Mouse (Mus musculus) embryonic facial prominence, embryonic 11.5 days (tissue): ENCODE results near the gene Gm20605. TPM values are rescaled to one million over a fixed set of nuclear protein-coding genes. Genes with fewer than 3 reads are reported as not detected.

ENCODE experiments used
- ATAC-seq: fragments of 200-750 bp; cut with Nextera tagmentation; replicated peaks from 2 replicates; pipeline ENCODE4 v1.8.0; 2017; ENCODE audit warnings: low read depth; ENCODE audit not compliant: insufficient number of reproducible peaks, low FRiP score, low TSS enrichment
- DNase-seq: peaks from one replicate; pipeline ENCODE4 v3.0.0-alpha.2; 2015; ENCODE audit warnings: low spot score
- H3K27ac ChIP-seq: fragments of 300-500 bp; sonication (generic); replicated peaks from 2 replicates; pipeline ENCODE4 v1.5.1; 2014; ENCODE audit warnings: mild to moderate bottlenecking, low read depth, low read length, control low read depth
- H3K27me3 ChIP-seq: fragments of 300-500 bp; sonication (generic); 2 replicates; pipeline ENCODE4 v1.6.1; 2014; ENCODE audit warnings: mild to moderate bottlenecking, low read length, moderate library complexity, mixed read lengths; ENCODE audit not compliant: control insufficient read depth, insufficient read depth
- H3K36me3 ChIP-seq: fragments of 300-500 bp; sonication (generic); replicated peaks from 2 replicates; pipeline ENCODE4 v1.6.1; 2014; ENCODE audit warnings: low read depth, mild to moderate bottlenecking, low read length, moderate library complexity, mixed read lengths; ENCODE audit not compliant: control insufficient read depth, insufficient read depth
- H3K4me1 ChIP-seq: fragments of 300-500 bp; sonication (generic); 2 replicates; pipeline ENCODE4 v1.6.1; 2014; ENCODE audit warnings: low read length, mixed read lengths; ENCODE audit not compliant: control insufficient read depth, insufficient read depth
- H3K4me2 ChIP-seq: fragments of 300-500 bp; sonication (generic); 2 replicates; pipeline ENCODE4 v1.6.1; 2014; ENCODE audit warnings: low read depth, mild to moderate bottlenecking, control low read depth, low read length, moderate library complexity
- H3K4me3 ChIP-seq: fragments of 300-500 bp; sonication (generic); 2 replicates; pipeline ENCODE4 v1.5.1; 2014; ENCODE audit warnings: low read depth, low read length, control low read depth
- H3K9ac ChIP-seq: fragments of 300-500 bp; sonication (generic); replicated peaks from 2 replicates; pipeline ENCODE4 v1.6.1; 2014; ENCODE audit warnings: mild to moderate bottlenecking, control low read depth, low read length
- H3K9me3 ChIP-seq: fragments of 300-500 bp; sonication (generic); replicated peaks from 2 replicates; pipeline ENCODE4 v1.6.1; 2016; ENCODE audit warnings: mild to moderate bottlenecking, low read length, inconsistent platforms, mixed read lengths; ENCODE audit not compliant: control insufficient read depth
- WGBS: fragments of 180-500 bp; shearing (Covaris S2); extraction: QIAGEN DNeasy Blood & Tissue Kit; methylation state at CpG from one replicate; pipeline ENCODE4 v1.1.7; 2014; 5-methylcytosine and 5-hydroxymethylcytosine counted together
- polyA plus RNA-seq: library from polyadenylated mRNA; unstranded; fragments of >200 nt; fragmentation: Nextera tagmentation; extraction: Ambion mirVana; gene quantifications from 2 replicates; pipeline ENCODE4 v1.2.1, GENCODE M21; 2014

Gene Gm20605
- polyA plus RNA-seq, 1 experiment from 2014 or later, result 3.7 TPM

GRCm38 (mm10) chr5:137631171-137631570 is 2.2 kb downstream of the Gm20605 start:
- DNase-seq, result no peak
- 57% methylated on average over 9 of the region's 9 CpGs for WGBS

GRCm38 (mm10) chr5:137631591-137631990 is 2.6 kb downstream of the Gm20605 start:
- peaks cover 13% of the 10 kb centered on the region for H3K4me1 ChIP-seq
- 62% methylated on average over 4 of the region's 4 CpGs for WGBS
- DNase-seq, result no peak
- H3K27ac ChIP-seq, result 0 out of 2 replicates have a peak overlapping the region, but pooled peaks have one; percentile 16
- H3K9ac ChIP-seq, result no peak overlapping the region
- H3K27me3 ChIP-seq, result no peaks in the 10 kb centered on the region
- no peak for ATAC-seq
- no peak overlapping the region for H3K4me3 ChIP-seq
- H3K4me2 ChIP-seq, result no peak overlapping the region
- H3K36me3 ChIP-seq, result peaks cover 4% of the 10 kb centered on the region
- H3K9me3 ChIP-seq, result no peaks in the 10 kb centered on the region

More at GRCm38 (mm10) chr5:137631171-137631570, 2.2 kb downstream of the Gm20605 start:
- Histone ChIP-seq H3K27ac (peak overlapping the region; percentile 56; the same call in 1 of the 2 replicates), H3K4me2 (peak overlapping the region; percentile 86), H3K36me3 (0 out of 2 replicates have a peak, but pooled peaks cover 2% of the 10 kb centered on the region), H3K27me3 (no peaks in the 10 kb centered on the region), H3K4me1 (peaks cover 13% of the 10 kb centered on the region), H3K4me3 (peak overlapping the region; percentile 93; the same call in 1 of the 2 replicates), H3K9me3 (no peaks in the 10 kb centered on the region), H3K9ac (no peak overlapping the region)
- no peak for ATAC-seq

- Histone ChIP-seq H3K9ac (no peak overlapping the region), H3K36me3 (peaks cover 11% of the 10 kb centered on the region), H3K27ac (no peak overlapping the region; the same call in 1 of the 2 replicates), H3K4me2 (no peak overlapping the region), H3K9me3 (no peaks in the 10 kb centered on the region), H3K27me3 (no peaks in the 10 kb centered on the region), H3K4me3 (no peak overlapping the region), H3K4me1 (peaks cover 13% of the 10 kb centered on the region)
- whole genome bisulfite sequencing, result 79% methylated on average over 12 of the region's 12 CpGs
- DNase-seq, result no peak
- ATAC-seq, result no peak
Measured at GRCm38 (mm10) chr5:137633397-137634084, 4.6 kb downstream of the Gm20605 start.

DNA sequence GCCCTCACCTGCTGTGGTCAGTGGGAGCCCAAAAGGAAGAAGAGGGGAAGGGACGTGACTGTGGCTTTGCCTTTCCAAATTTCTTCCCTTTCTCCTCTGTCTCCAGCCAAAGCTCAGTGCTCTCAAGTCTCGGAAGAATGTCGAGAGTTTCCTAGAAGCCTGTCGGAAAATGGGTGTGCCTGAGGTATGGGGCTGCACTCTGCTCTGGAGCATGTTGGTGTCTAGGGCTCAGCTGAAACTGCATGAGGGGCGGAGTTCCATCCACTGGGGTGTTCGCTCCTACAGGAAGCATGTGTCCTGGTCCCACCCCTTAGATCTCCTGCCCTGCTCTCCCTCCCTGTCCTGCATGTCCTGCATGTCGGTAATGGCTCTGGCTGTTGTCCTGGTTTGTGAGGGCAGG is 10.5 kb downstream of the Gm20605 start:
- H3K36me3 ChIP-seq, result peaks cover 22% of the 10 kb centered on the region
- WGBS, result 80% methylated on average over 7 of the region's 7 CpGs

GRCm38 (mm10) chr5:137641054-137641453 is 12.1 kb downstream of the Gm20605 start, which contains the start of gene Sap25:
TSS of gene Sap25 (plus strand) at chr5:137641334.
- Histone ChIP-seq H3K36me3 (peaks cover 22% of the 10 kb centered on the region), H3K9me3 (no peaks in the 10 kb centered on the region), H3K4me2 (no peak within 1 kb of the TSS), H3K9ac (no peak within 1 kb of the TSS), H3K4me3 (no peak within 1 kb of the TSS), H3K27me3 (peaks cover 19% of the 10 kb centered on the region), H3K27ac (no peak within 1 kb of the TSS), H3K4me1 (peaks cover 4% of the 10 kb centered on the region)
- WGBS, result 82% methylated on average over 19 of the region's 19 CpGs
- DNase-seq (no peak), ATAC-seq (no peak)

More for the DNA sequence above, 10.5 kb downstream of the Gm20605 start:
- H3K27me3 ChIP-seq, result peaks cover 8% of the 10 kb centered on the region
- H3K4me3 ChIP-seq, result no peak overlapping the region
- H3K9ac ChIP-seq, result no peak overlapping the region
- no peak overlapping the region for H3K27ac ChIP-seq
- ATAC-seq, result no peak
- no peak for DNase-seq
- H3K9me3 ChIP-seq, result no peaks in the 10 kb centered on the region
- H3K4me1 ChIP-seq, result no peaks in the 10 kb centered on the region
- no peak overlapping the region for H3K4me2 ChIP-seq

DNA sequence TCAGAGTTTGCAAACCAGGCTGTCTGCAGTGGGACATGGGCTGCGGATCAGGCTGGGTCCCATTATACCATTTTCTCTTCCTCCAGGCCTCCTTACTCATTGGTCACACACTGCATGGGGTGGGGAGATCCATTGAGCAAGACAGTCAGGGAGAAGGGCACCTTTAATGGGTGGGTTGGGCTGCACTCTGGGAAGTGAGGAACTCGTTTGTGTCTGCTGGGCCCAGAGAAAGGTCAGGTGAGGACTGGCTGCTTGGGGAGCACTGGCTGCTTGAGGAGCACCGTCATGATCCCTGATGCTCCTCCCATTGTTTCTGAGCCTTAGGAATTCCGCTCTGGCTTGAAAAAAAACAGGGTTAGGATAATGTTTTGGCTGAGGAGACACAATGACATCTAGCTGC is 13.9 kb downstream of the Gm20605 start:
- Histone ChIP-seq H3K27me3 (peaks cover 21% of the 10 kb centered on the region), H3K9me3 (no peaks in the 10 kb centered on the region), H3K9ac (no peak overlapping the region), H3K36me3 (peaks cover 14% of the 10 kb centered on the region), H3K27ac (no peak overlapping the region), H3K4me3 (no peak overlapping the region), H3K4me1 (peaks cover 5% of the 10 kb centered on the region), H3K4me2 (no peak overlapping the region)
- no peak for DNase-seq
- no peak for ATAC-seq
- 50% methylated on average over 4 of the region's 4 CpGs for WGBS

DNA sequence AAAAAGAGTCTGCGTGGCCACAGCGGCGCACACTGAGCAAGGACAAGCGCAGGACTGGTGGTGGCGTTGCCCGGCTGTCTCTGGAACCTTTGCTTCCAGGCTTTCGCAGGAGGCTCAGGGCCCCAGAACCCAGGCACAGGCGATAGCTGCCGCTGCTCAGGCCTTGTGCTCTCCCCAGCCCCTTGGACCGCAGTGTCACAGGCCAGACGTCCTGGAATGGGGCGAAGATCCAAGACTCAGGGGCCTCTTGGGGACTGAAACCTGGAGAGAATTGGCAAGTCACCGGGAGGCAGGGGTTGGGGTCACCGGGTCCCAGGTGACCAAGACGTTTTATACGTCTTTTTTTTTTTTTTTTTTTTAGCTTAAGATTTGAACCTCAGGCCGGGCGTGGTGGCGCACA is 15.5 kb downstream of the Gm20605 start:
- H3K27ac ChIP-seq, result no peak overlapping the region
- peaks cover 8% of the 10 kb centered on the region for H3K4me1 ChIP-seq
- peaks cover 21% of the 10 kb centered on the region for H3K27me3 ChIP-seq
- H3K36me3 ChIP-seq, result peaks cover 10% of the 10 kb centered on the region
- H3K9ac ChIP-seq, result no peak overlapping the region
- 37% methylated on average over 19 of the region's 19 CpGs for WGBS
- no peak overlapping the region for H3K4me3 ChIP-seq
- no peak for ATAC-seq
- H3K9me3 ChIP-seq, result no peaks in the 10 kb centered on the region
- H3K4me2 ChIP-seq, result no peak overlapping the region
- DNase-seq, result no peak

DNA sequence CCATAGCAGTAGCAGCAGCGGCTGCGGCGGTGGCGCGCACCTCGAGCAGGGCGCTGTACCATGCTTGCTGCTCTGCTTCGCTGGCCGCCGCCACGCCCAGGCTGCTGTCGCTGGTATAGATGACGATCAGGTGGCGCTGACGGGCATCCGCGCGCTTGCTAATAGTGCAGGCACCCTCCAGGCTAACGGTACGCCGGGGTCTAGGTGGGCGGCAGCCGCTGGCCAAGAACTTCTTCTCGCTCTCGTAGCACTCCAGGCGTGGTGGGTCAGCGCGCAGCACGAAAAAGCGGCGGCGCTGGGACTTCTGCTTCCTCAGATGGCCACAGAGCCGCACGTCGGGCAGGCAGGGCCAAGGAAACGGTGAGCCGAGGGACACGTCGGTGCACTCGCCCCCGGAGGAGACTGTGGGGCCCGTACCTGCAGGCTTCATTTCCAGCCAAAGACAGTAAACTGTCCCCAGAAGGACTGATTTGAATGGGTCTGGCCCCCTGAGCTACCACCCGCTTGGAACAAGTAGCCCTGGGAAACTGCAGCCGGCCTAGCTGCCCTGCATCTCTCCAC is 16.2 kb downstream of the Gm20605 start:
- peaks cover 8% of the 10 kb centered on the region for H3K4me1 ChIP-seq
- H3K27ac ChIP-seq, result no peak overlapping the region
- 3% methylated on average over 44 of the region's 44 CpGs for WGBS
- no peaks in the 10 kb centered on the region for H3K9me3 ChIP-seq
- no peak for ATAC-seq
- H3K36me3 ChIP-seq, result peaks cover 10% of the 10 kb centered on the region
- peak overlapping the region; percentile 52 for H3K4me2 ChIP-seq
- peak; percentile 30 for DNase-seq
- peaks cover 21% of the 10 kb centered on the region for H3K27me3 ChIP-seq
- peak overlapping the region; percentile 26 for H3K4me3 ChIP-seq
- H3K9ac ChIP-seq, result no peak overlapping the region
